Mouse (Mus musculus) midbrain, embryonic 16.5 days (tissue): ENCODE results near the gene Gfpt2. TPM values are rescaled to one million over a fixed set of nuclear protein-coding genes. Genes with fewer than 3 reads are reported as not detected.

ENCODE experiments used
- ATAC-seq: fragments of 200-750 bp; cut with Nextera tagmentation; 2 replicates; pipeline ENCODE4 v1.8.0; 2017; ENCODE audit warnings: moderate TSS enrichment
- H3K27ac ChIP-seq: fragments of 300-500 bp; sonication (generic); 2 replicates; pipeline ENCODE4 v1.5.1; 2014; ENCODE audit warnings: mild to moderate bottlenecking, low read length, mixed read lengths
- H3K27me3 ChIP-seq: fragments of 300-500 bp; sonication (generic); 2 replicates; pipeline ENCODE4 v1.6.1; 2014; ENCODE audit warnings: low read depth, low read length, mixed read lengths; ENCODE audit not compliant: control insufficient read depth, insufficient read depth
- H3K36me3 ChIP-seq: fragments of 300-500 bp; sonication (generic); 2 replicates; pipeline ENCODE4 v1.6.1; 2014; ENCODE audit warnings: mild to moderate bottlenecking, low read length, moderate library complexity, mixed read lengths; ENCODE audit not compliant: control insufficient read depth, insufficient read depth
- H3K4me1 ChIP-seq: fragments of 300-500 bp; sonication (generic); 2 replicates; pipeline ENCODE4 v1.6.1; 2014; ENCODE audit warnings: mild to moderate bottlenecking, low read length, mixed read lengths; ENCODE audit not compliant: control insufficient read depth, insufficient read depth
- H3K4me2 ChIP-seq: fragments of 300-500 bp; sonication (generic); 2 replicates; pipeline ENCODE4 v1.6.1; 2014; ENCODE audit warnings: mild to moderate bottlenecking, low read length, mixed read lengths
- H3K4me3 ChIP-seq: fragments of 300-500 bp; sonication (generic); 2 replicates; pipeline ENCODE4 v1.5.1; 2014; ENCODE audit warnings: low read depth, mild to moderate bottlenecking, low read length, moderate library complexity, mixed read lengths
- H3K9ac ChIP-seq: fragments of 300-500 bp; sonication (generic); 2 replicates; pipeline ENCODE4 v1.6.1; 2014; ENCODE audit warnings: low read depth, low read length, mixed read lengths
- H3K9me3 ChIP-seq: fragments of 300-500 bp; sonication (generic); replicated peaks from 2 replicates; pipeline ENCODE4 v1.6.1; 2014; ENCODE audit warnings: mild to moderate bottlenecking, low read length, mixed read lengths; ENCODE audit not compliant: control insufficient read depth, poor library complexity, severe bottlenecking
- WGBS: fragments of 180-500 bp; shearing (Covaris S2); extraction: QIAGEN DNeasy Blood & Tissue Kit; methylation state at CpG from one replicate; pipeline ENCODE4 v1.1.7; 2014; 5-methylcytosine and 5-hydroxymethylcytosine counted together
- polyA plus RNA-seq: library from polyadenylated mRNA; unstranded; fragments of >200 nt; fragmentation: Nextera tagmentation; extraction: Ambion mirVana; gene quantifications from 2 replicates; pipeline ENCODE4 v1.2.1, GENCODE M21; 2015

Gfpt2 gene
- 6.6 and 6.8 TPM in 2 replicates for polyA plus RNA-seq

DNA sequence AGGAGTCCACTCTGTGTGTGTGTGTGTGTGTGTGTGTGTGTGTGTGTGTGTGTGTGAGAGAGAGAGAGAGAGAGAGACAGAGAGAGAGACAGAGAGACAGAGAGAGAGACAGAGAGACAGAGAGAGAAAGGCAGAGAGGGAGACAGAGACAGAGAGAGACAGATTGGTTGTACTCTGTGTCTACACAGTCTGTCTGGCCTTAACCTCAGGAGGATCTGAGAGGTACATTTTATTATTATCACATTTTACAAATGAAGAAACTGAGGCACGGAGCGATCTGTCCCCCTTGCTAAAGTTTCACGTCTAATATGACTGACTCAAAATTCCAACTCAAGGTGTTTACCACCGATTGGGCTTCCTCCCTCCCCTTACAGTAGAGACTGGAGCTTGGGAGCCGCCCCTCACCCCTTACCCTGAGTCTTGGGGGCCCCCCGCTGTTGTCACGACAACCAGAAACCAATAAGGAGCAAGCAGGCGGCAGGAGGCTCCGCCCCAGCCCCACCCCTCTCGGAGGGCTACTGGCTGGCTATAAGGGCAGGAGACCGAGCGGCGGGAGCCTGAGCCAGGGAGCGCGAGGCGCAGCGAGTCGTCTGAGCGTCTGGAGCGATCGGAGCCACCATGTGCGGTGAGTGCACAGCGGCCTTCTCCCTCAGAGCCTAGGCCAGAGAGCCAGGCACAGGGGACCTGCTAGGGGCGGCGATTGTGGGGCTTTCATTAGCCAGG lies at the start of gene Gfpt2:
Gene Gfpt2 (plus strand): TSS at position 560 of the 723 bp plus-strand sequence.
- ATAC-seq, result peak; percentile 98
- peak within 1 kb of the TSS; percentile 51; the same call in 1 of the 2 replicates for H3K27ac ChIP-seq
- peaks cover 6% of the 10 kb centered on the region for H3K4me1 ChIP-seq
- H3K9ac ChIP-seq, result peak within 1 kb of the TSS; percentile 78
- 0 out of 2 replicates have a peak, but pooled peaks cover 6% of the 10 kb centered on the region for H3K9me3 ChIP-seq
- peak within 1 kb of the TSS; percentile 88 for H3K4me2 ChIP-seq
- H3K27me3 ChIP-seq, result 0 out of 2 replicates have a peak, but pooled peaks cover 2% of the 10 kb centered on the region
- peak within 1 kb of the TSS; percentile 62 for H3K4me3 ChIP-seq
- under 1% methylated on average over 25 of the region's 25 CpGs for WGBS
- H3K36me3 ChIP-seq, result no peaks in the 10 kb centered on the region

DNA sequence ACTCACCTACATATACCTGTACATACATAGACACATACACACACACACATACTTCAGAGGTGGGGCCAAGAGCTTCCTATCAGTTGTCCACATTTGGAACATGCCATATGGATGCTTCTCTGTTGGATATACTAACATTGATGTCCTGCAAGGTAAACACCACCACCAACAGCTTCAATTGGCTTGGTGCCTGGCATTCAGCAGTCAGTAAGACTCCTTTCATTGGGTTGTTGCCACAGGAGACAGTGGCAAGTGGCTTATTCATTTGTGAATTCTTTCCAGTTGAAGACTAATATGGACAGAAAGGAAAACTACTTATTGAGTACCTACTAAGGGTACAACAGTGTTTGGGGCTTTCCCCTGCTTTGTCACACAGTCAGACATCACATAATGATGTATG lies 49.0 kb upstream of the Gfpt2 start:
- Histone ChIP-seq H3K27ac (no peak overlapping the region), H3K4me2 (no peak overlapping the region), H3K4me3 (no peak overlapping the region), H3K9me3 (no peaks in the 10 kb centered on the region), H3K4me1 (no peaks in the 10 kb centered on the region), H3K27me3 (no peaks in the 10 kb centered on the region), H3K9ac (no peak overlapping the region), H3K36me3 (no peaks in the 10 kb centered on the region)
- no peak for ATAC-seq

DNA sequence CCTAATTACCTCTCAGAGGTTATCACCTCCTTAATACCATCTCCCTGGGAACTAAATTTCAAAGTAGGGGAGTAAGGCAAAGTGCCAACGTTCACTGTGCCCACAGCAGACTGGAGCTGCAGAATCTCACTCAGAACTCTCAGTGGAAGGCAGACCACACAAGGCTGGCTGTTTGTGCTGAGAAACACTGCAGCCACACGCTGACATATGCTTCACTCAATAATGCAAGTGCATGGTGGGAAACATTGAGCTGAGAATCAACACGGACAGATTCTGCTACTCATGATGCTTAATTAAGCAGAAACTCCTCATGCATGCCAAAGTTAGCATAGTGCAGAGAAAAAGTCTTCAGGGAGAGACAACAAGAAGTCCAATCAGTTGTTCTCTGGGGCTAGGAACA lies 48.1 kb upstream of the Gfpt2 start:
- Histone ChIP-seq H3K27ac (no peak overlapping the region), H3K4me1 (no peaks in the 10 kb centered on the region), H3K27me3 (no peaks in the 10 kb centered on the region), H3K9ac (no peak overlapping the region), H3K4me3 (no peak overlapping the region), H3K9me3 (no peaks in the 10 kb centered on the region), H3K36me3 (no peaks in the 10 kb centered on the region), H3K4me2 (no peak overlapping the region)
- no peak for ATAC-seq
- WGBS, result 71% methylated on average over 3 of the region's 3 CpGs

DNA sequence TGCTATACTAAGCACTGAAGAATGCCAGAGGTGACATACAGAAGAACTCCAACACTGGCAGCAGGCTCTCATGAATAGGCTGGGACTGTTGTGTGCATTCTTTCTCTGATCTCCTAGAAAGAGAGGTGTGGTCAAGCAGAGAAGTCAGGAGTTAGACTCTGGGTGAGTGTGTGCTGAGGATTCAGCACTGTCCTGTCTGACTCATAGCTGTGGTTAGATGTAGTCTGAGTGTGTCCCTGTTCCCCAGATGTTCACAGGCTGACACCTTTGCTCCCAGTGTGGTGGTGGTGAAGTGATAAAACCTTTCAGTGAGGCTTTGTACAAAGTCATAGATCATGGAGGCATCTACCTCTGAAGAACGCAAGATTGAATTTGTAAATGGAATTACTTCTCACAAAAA lies 47.2 kb upstream of the Gfpt2 start:
- no peak for ATAC-seq
- Histone ChIP-seq H3K27ac (no peak overlapping the region), H3K36me3 (no peaks in the 10 kb centered on the region), H3K27me3 (no peaks in the 10 kb centered on the region), H3K4me1 (no peaks in the 10 kb centered on the region), H3K9me3 (no peaks in the 10 kb centered on the region), H3K4me3 (no peak overlapping the region), H3K9ac (no peak overlapping the region), H3K4me2 (no peak overlapping the region)
- WGBS, result 100% methylated on average over 1 of the region's 1 CpGs

DNA sequence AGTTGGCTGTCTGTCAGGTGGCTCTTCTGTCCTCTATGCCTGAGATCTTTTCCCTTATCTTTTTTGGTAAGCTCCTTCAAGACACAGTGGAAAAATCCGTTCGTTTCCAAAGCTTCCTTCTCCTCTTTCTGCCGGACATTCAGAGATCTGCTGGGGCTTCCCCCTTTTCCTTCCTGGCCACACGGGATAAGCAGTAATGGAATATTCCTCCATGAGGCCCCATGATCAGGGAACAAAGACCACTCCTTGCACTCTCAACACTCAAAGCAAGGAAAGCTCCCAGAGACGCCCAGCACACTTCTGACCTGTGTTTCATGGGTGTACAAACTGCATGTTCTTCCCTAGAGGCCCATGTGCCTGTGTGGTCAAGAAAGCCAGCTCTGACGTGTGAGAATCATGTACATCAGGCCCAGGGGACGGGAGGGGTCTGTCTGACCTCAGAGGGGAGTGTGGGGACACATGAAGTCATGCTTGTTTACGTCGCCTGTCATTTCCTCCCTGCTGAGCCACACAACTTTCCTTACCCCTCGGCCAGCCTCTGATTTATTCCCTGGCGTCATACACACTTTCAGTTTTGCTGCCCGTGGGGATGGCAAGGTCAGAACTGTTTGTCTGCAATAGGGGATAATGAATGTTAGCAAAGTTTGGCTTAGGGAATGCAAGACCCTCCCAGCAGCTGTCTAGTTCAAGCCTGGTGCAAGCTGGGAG lies 38.9 kb upstream of the Gfpt2 start:
- 73% methylated on average over 12 of the region's 12 CpGs for WGBS
- Histone ChIP-seq H3K36me3 (no peaks in the 10 kb centered on the region), H3K4me2 (no peak overlapping the region), H3K9me3 (no peaks in the 10 kb centered on the region), H3K9ac (no peak overlapping the region), H3K27ac (no peak overlapping the region), H3K4me1 (no peaks in the 10 kb centered on the region), H3K4me3 (no peak overlapping the region), H3K27me3 (no peaks in the 10 kb centered on the region)
- ATAC-seq, result no peak

DNA sequence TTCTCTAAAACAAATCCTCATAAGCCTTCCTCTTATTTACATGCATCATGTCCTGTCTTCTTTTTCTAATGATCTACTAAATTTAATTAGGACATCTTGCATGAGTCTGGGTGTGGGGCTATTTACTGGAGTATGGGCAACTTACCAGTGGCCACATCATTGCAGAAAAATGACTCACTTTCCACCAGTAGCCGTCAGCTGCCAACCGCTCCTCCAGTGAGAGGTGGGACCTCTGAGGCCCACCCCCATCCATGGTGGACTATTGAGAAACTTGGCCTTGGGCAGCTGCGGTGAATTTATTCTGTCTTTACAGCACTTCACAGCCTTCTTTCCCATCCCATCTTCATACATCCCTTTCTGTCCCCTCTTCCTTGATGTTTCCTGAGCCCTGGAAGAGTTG lies 35.9 kb upstream of the Gfpt2 start:
- H3K4me1 ChIP-seq, result no peaks in the 10 kb centered on the region
- H3K9ac ChIP-seq, result no peak overlapping the region
- H3K9me3 ChIP-seq, result no peaks in the 10 kb centered on the region
- 97% methylated on average over 3 of the region's 3 CpGs for WGBS
- H3K27ac ChIP-seq, result no peak overlapping the region
- no peaks in the 10 kb centered on the region for H3K27me3 ChIP-seq
- H3K36me3 ChIP-seq, result no peaks in the 10 kb centered on the region
- H3K4me2 ChIP-seq, result no peak overlapping the region
- no peak for ATAC-seq
- no peak overlapping the region for H3K4me3 ChIP-seq

DNA sequence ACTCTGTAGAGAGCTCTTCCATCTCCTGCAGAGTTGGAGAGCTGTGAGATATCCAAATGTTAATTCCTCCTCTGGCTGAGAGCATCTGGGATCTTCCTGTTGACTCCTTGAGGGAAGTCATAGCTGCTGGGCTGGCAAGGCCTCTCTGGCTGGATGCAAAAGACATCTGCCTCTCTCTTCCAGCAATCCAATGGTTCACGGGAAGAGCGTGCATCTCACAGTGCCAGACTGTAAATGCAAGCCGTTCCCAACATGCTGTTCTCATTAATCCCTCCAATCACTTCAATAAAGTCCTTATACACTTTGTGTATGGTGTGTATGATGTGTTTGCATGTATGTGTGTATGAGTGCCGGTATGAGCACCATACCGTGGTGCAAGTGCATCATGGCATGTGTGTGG lies 32.8 kb upstream of the Gfpt2 start:
- ATAC-seq, result no peak
- Histone ChIP-seq H3K36me3 (no peaks in the 10 kb centered on the region), H3K4me2 (no peak overlapping the region), H3K9ac (no peak overlapping the region), H3K9me3 (no peaks in the 10 kb centered on the region), H3K27ac (no peak overlapping the region), H3K27me3 (no peaks in the 10 kb centered on the region), H3K4me1 (no peaks in the 10 kb centered on the region), H3K4me3 (no peak overlapping the region)
- WGBS, result 90% methylated on average over 5 of the region's 5 CpGs

DNA sequence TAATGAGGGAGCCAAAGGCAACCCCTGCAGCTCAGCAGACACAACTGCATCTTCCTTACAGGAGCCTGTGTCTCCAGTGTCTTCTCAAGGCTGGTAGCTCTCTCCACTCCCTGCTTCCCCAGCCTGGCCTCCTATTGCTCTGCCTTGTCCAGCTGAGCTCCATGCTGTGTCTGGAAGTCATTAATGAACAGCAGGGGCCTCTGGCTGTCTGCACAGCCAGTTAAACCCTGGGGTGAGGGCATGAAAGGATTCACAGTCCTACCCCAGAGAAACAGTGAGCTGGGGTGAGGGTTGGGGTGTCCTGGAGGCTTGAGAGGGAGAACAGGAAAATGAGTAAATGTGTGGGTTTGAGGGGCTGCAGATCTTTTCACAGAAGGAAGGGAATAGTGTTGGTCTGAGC lies 30.4 kb upstream of the Gfpt2 start:
- no peak overlapping the region for H3K27ac ChIP-seq
- H3K36me3 ChIP-seq, result no peaks in the 10 kb centered on the region
- no peak for ATAC-seq
- H3K4me2 ChIP-seq, result no peak overlapping the region
- H3K27me3 ChIP-seq, result no peaks in the 10 kb centered on the region
- no peak overlapping the region for H3K4me3 ChIP-seq
- H3K4me1 ChIP-seq, result no peaks in the 10 kb centered on the region
- no peak overlapping the region for H3K9ac ChIP-seq
- no peaks in the 10 kb centered on the region for H3K9me3 ChIP-seq

DNA sequence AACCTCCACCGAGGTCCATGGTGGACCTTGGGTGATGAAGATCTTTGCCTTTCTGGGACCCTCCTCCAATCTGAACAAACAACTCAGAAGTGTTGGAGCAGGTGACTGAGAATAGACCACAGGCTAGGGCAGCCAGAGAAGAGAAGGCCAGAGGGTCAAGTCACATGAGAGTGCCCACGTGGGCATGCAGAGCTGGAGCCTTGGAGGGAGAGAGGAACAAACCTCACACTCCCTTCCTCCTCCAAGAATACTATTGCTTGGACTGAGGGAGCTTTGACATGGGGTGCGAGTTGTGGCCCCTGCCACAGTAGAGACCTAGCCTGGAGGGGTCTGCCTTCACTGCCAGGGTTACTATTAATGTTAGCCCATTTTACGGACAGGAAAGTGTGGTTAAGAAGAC lies 30.0 kb upstream of the Gfpt2 start:
- no peaks in the 10 kb centered on the region for H3K9me3 ChIP-seq
- H3K4me1 ChIP-seq, result no peaks in the 10 kb centered on the region
- no peaks in the 10 kb centered on the region for H3K27me3 ChIP-seq
- ATAC-seq, result no peak
- H3K36me3 ChIP-seq, result no peaks in the 10 kb centered on the region
- H3K4me3 ChIP-seq, result no peak overlapping the region
- no peak overlapping the region for H3K27ac ChIP-seq
- H3K4me2 ChIP-seq, result no peak overlapping the region
- WGBS, result 67% methylated on average over 4 of the region's 4 CpGs
- no peak overlapping the region for H3K9ac ChIP-seq
